Mouse (Mus musculus): ENCODE data around the gene Nupr1.

DNA sequence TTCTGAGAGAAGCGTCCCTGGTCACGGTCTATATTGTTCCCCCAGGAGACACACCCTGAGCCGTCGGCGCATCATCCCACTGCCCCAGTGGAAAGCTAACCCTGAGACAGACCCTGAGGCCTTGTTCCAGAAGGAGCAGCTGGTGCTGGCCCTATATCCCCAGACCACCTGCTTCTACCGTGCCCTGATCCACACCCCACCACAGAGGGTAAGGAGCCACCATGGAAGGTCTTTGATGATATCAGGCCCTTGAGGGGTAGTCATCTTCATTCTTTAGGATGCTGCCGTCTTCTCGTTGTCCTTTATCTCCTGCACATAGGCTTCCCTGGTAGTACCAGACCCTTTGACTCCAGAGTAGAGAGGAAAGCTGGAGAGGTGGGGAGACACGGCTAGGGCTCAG is 41.5 kb upstream of the Nupr1 start:
- TF ChIP-seq FLI1 (IDR thresholded peaks at IDR 0.05; ENCODE audit: low read length) (no peak), GATA1 (IDR thresholded peaks at IDR 0.05; ENCODE audit: borderline replicate concordance, low read length) (no peak)
